Mouse (Mus musculus) liver, embryonic 14.5 days (tissue): ENCODE results near the gene Stag1. TPM values are rescaled to one million over a fixed set of nuclear protein-coding genes. Genes with fewer than 3 reads are reported as not detected.

ENCODE experiments used
- ATAC-seq: fragments of 200-750 bp; cut with Nextera tagmentation; 2 replicates; pipeline ENCODE4 v1.8.0; 2017; ENCODE audit warnings: moderate number of reproducible peaks, mild to moderate bottlenecking, moderate library complexity; ENCODE audit not compliant: insufficient read depth
- DNase-seq, 3 experiments: peaks; one replicate each; pipeline ENCODE4 v3.0.0-alpha.2; 2012 to 2013; ENCODE audit warnings: low read depth in 3 of 3, low spot score in 3 of 3
- H3K27ac ChIP-seq: fragments of 300-500 bp; sonication (generic); 2 replicates; pipeline ENCODE4 v1.5.1; 2014; ENCODE audit warnings: moderate library complexity, mild to moderate bottlenecking, control low read depth, inconsistent platforms
- H3K27me3 ChIP-seq: fragments of 300-500 bp; sonication (generic); 2 replicates; pipeline ENCODE4 v1.6.1; 2014; ENCODE audit warnings: mild to moderate bottlenecking, low read length, moderate library complexity; ENCODE audit not compliant: control insufficient read depth, insufficient read depth
- H3K36me3 ChIP-seq: fragments of 300-500 bp; sonication (generic); replicated peaks from 2 replicates; pipeline ENCODE4 v1.6.1; 2014; ENCODE audit warnings: low read depth; ENCODE audit not compliant: control insufficient read depth, insufficient read depth
- H3K4me1 ChIP-seq, 2 experiments: fragments of 200-500 bp in 1 of 2; fragments of 300-500 bp in 1 of 2; sonication (generic) in 1 of 2; replicated peaks; 2 replicates each; pipeline ENCODE4 v1.6.1; 2012 to 2014; ENCODE audit warnings: antibody characterized with exemption in 1 of 2, inconsistent platforms in 1 of 2, low read length in 1 of 2; ENCODE audit not compliant: control insufficient read depth in 2 of 2, insufficient read depth in 2 of 2
- H3K4me2 ChIP-seq: fragments of 300-500 bp; sonication (generic); 2 replicates; pipeline ENCODE4 v1.6.1; 2014; ENCODE audit warnings: low read depth, mild to moderate bottlenecking, control low read depth, moderate library complexity
- H3K4me3 ChIP-seq, 2 experiments: fragments of 200-500 bp in 1 of 2; fragments of 300-500 bp in 1 of 2; sonication (generic) in 1 of 2; 2 replicates each; pipeline ENCODE4 v1.5.1; 2012 to 2014; ENCODE audit warnings: low read depth in 2 of 2, low read length in 2 of 2, mild to moderate bottlenecking in 2 of 2, control low read depth in 1 of 2, inconsistent platforms in 1 of 2, moderate library complexity in 1 of 2; ENCODE audit not compliant: insufficient read depth in 1 of 2
- H3K9ac ChIP-seq: fragments of 300-500 bp; sonication (generic); replicated peaks from 2 replicates; pipeline ENCODE4 v1.6.1; 2014; ENCODE audit warnings: mild to moderate bottlenecking, control low read depth, moderate library complexity
- H3K9me3 ChIP-seq: fragments of 300-500 bp; sonication (generic); 2 replicates; pipeline ENCODE4 v1.6.1; 2016; ENCODE audit warnings: low read length, mixed read lengths; ENCODE audit not compliant: control insufficient read depth
- CTCF ChIP-seq: IDR thresholded peaks from 2 replicates; pipeline ENCODE4 v1.5.1; 2016; ENCODE audit warnings: antibody characterized with exemption, low read depth, control low read depth
- EP300 ChIP-seq: IDR thresholded peaks from 2 replicates; pipeline ENCODE4 v1.6.1; 2016; ENCODE audit warnings: antibody characterized with exemption, low read depth
- WGBS: fragments of 180-500 bp; shearing (Covaris S2); extraction: QIAGEN DNeasy Blood & Tissue Kit; methylation state at CpG from one replicate; pipeline ENCODE4 v1.1.7; 2014; ENCODE audit not compliant: insufficient replicate concordance; 5-methylcytosine and 5-hydroxymethylcytosine counted together
- polyA plus RNA-seq, 2 experiments: library from polyadenylated mRNA; depleted of rRNA in 1 of 2; stranded (reverse) in 1 of 2; unstranded in 1 of 2; fragments of >200 nt; fragmentation: Nextera tagmentation in 1 of 2; extraction: Ambion mirVana in 1 of 2; gene quantifications; 2 replicates each; pipeline versions ENCODE4 v1.2.1 to v1.2.3; 2012 to 2014

Stag1 gene
- polyA plus RNA-seq, 2 experiments = 11.6 to 18.2 TPM

DNA sequence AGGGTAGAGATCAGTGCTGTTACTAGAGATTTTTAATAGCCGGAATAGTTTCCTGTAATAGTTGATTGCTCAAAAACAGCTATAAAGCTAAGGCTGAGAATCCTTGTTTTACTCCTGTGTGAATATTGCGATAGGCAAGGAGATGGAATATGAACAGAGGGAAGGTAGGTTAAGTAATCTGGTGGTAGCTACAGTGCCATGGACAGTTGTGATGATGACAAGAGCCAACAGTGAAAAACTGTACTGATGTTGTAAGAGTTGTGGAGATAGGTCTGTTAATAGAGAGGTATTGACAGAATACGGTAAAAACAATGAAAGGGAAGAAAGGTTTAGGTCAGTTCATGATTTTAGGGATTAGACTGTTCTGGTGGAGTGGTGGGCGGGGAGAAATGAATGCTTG lies 58.5 kb downstream of the Stag1 start:
- H3K36me3 ChIP-seq = no peaks in the 10 kb centered on the region
- no peak for TF ChIP-seq EP300
- TF ChIP-seq CTCF = no peak
- no peak for ATAC-seq

GRCm38 (mm10) chr9:100660587-100660986 lies 63.0 kb downstream of the Stag1 start:
- peaks cover 12 to 13% of the 10 kb centered on the region in 2 experiments for H3K4me1 ChIP-seq
- no peak overlapping the region for H3K27ac ChIP-seq
- H3K36me3 ChIP-seq = no peaks in the 10 kb centered on the region
- no peak for TF ChIP-seq EP300
- TF ChIP-seq CTCF = no peak
- no peak overlapping the region for H3K4me2 ChIP-seq
- no peaks in the 10 kb centered on the region for H3K9me3 ChIP-seq
- DNase-seq = no peak
- ATAC-seq = no peak
- no peaks in the 10 kb centered on the region for H3K27me3 ChIP-seq
- H3K9ac ChIP-seq = no peak overlapping the region
- no peak overlapping the region for H3K4me3 ChIP-seq

More for the DNA sequence above, 58.5 kb downstream of the Stag1 start:
- no peak for DNase-seq
- no peak overlapping the region for H3K27ac ChIP-seq
- no peak overlapping the region for H3K4me2 ChIP-seq
- no peaks in the 10 kb centered on the region for H3K9me3 ChIP-seq
- 84% methylated on average over 4 of the region's 4 CpGs for WGBS
- no peak overlapping the region for H3K4me3 ChIP-seq
- H3K27me3 ChIP-seq = no peaks in the 10 kb centered on the region
- peaks cover 0 to 2% of the 10 kb centered on the region in 2 experiments; a peak in 1 of 4 replicates for H3K4me1 ChIP-seq
- H3K9ac ChIP-seq = no peak overlapping the region

- ATAC-seq (peak; percentile 98), DNase-seq (peak in 2 of 3 experiments; percentile 36 to 42)
- H3K27me3 ChIP-seq = no peaks in the 10 kb centered on the region
- H3K36me3 ChIP-seq = no peaks in the 10 kb centered on the region
- H3K4me2 ChIP-seq = peak overlapping the region; percentile 49
- H3K9ac ChIP-seq = peak overlapping the region; percentile 31; the same call in 1 of the 2 replicates
- H3K4me3 ChIP-seq = no peak overlapping the region
- no peaks in the 10 kb centered on the region for H3K9me3 ChIP-seq
- H3K4me1 ChIP-seq = peaks cover 9 to 13% of the 10 kb centered on the region in 2 experiments
- peak overlapping the region; percentile 74 for H3K27ac ChIP-seq
- TF ChIP-seq EP300 (peak; percentile 43; the same call in 1 of the 2 replicates), CTCF (no peak)
- 44% methylated on average over 4 of the region's 4 CpGs for WGBS
These were observed 66.0 kb downstream of the Stag1 start for GRCm38 (mm10) chr9:100663473-100664134.

DNA sequence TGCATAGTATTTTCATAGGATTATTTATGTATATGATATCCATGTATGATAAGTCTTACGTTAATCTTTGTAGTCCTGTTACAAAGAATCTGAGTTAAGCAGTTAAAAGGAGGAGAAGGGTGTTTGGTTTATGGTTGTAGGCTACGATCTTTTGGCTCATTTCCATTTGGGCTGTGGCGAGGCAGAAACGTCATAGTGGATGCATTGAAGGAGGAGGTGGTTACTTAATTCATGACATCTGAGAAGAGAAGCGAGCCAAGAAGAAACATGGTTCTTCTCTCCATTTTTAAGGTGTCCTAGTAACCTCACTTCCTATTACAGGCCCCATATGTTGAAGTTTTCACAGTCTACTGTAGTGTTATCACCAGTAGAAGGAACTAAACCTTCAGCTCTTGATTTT lies 72.6 kb downstream of the Stag1 start:
- H3K4me2 ChIP-seq = no peak overlapping the region
- TF ChIP-seq EP300 (no peak), CTCF (no peak)
- ATAC-seq (no peak), DNase-seq (no peak)
- WGBS = 82% methylated on average over 5 of the region's 5 CpGs
- no peak overlapping the region for H3K27ac ChIP-seq
- H3K36me3 ChIP-seq = no peaks in the 10 kb centered on the region
- no peak overlapping the region for H3K9ac ChIP-seq
- H3K4me1 ChIP-seq = no peaks in the 10 kb centered on the region
- no peak overlapping the region for H3K4me3 ChIP-seq
- no peaks in the 10 kb centered on the region for H3K27me3 ChIP-seq
- H3K9me3 ChIP-seq = no peaks in the 10 kb centered on the region

DNA sequence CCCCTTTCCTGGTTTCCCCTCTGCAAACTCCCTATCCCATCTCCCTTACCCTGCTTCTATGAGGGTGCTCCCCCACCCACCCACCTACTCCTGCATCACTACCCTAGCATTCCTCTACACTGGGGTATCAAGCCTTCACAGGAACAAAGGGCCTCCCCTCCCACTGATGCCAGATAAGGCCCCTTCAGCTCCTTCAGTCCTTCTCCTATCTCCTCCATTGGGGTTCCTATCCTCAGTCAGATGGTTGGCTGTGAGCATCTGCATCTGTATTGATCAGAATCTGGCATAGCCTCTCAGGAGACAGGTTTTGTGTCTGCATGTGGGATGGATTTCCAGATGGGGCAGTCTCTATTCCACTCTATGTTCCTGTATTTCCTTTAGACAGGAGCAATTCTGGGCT lies 81.4 kb downstream of the Stag1 start:
- no peaks in the 10 kb centered on the region for H3K9me3 ChIP-seq
- peak; percentile 37; the same call in 1 of the 2 replicates for ATAC-seq

More for the DNA sequence above, 81.4 kb downstream of the Stag1 start:
- Histone ChIP-seq H3K4me1 (peaks cover 3 to 6% of the 10 kb centered on the region in 2 experiments), H3K27ac (no peak overlapping the region), H3K36me3 (no peaks in the 10 kb centered on the region), H3K4me2 (no peak overlapping the region), H3K27me3 (no peaks in the 10 kb centered on the region), H3K4me3 (no peak overlapping the region), H3K9ac (no peak overlapping the region)
- DNase-seq = no peak
- TF ChIP-seq EP300 (no peak), CTCF (no peak)
